In the genomic region with DNA sequence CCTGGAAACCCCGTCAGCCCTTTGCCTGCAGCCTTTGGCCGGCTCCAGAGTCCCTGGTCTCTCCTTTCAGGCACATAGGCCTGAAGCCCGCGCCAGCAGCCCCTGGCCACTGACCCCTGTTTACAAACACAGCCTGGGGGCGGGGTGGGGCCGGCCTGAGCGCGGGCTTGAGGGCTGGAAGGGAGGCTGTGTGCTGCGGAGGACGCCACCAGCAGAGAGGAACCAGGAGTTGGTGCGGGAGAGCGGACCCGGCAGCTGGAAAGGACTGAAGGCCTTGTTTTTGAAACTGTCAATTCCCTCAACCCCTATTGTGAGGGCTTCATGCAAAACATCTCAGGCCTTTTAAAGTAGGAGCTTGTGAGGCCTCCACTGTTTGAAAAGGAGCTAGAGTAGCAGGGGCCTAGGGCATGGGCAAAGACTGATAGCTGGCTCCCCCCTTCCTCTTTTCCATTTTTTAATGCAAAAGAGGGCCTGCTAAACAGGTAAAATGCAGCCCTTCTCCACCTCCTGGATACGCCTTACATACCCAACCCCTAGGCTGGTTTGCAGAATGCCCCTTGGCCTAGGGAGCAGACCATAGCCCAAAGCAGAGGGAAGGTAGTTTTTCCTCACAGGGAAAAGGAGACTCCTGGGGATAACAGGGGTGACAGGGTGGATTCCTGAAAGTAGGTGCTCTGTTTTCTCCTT, we compare ENCODE assay signal across 9 mouse cellular contexts. TPM values are rescaled to one million over a fixed set of nuclear protein-coding genes. Genes with fewer than 3 reads are reported as not detected.
A peak's percentile ranks its signal among the peaks of the same experiment; 100 is the strongest.
DNase-seq lines count a peak whose midpoint lies in the region; ATAC-seq and TF ChIP-seq lines count a peak whose summit lies in the region.
"Had no signal": no experiment of that assay in that cellular context is flagged by ENCODE, and none has a peak within 500 bp of the region (broad histone marks: within the 10 kb centered on the region; RNA-seq: fewer than 3 reads in every experiment).

No protein-coding gene starts in this region.

- H3K9ac ChIP-seq in lung, embryonic 15.5 days = peak overlapping the region; percentile 35; the same call in 1 of the 2 replicates
- H3K9ac ChIP-seq in forebrain, embryonic 11.5 days (ENCODE audit: low read length) = peak overlapping the region; percentile 92
- peak overlapping the region; percentile 35 for H3K9ac ChIP-seq in kidney, postnatal 0 days (ENCODE audit: low read depth, low read length)
- peak overlapping the region; percentile 66 for H3K9ac ChIP-seq in midbrain, embryonic 16.5 days (ENCODE audit: low read depth, low read length)

- peak; percentile 74; the same call in 1 of the 2 replicates for ATAC-seq in lung, embryonic 15.5 days (ENCODE audit: borderline replicate concordance, extremely low read depth, low FRiP score, low TSS enrichment)
- ATAC-seq in forebrain, embryonic 11.5 days (replicated peaks; ENCODE audit: low FRiP score) = peak; percentile 91
- ATAC-seq in kidney, postnatal 0 days (replicated peaks; ENCODE audit: low FRiP score, low read depth) = peak; percentile 78
- peak; percentile 80 for ATAC-seq in midbrain, embryonic 16.5 days
- no peak for ATAC-seq in megakaryocyte, adult 5-6 weeks (ENCODE audit: poor library complexity, severe bottlenecking)

- H3K9me3 ChIP-seq in lung, embryonic 15.5 days = no peaks in the 10 kb centered on the region
- H3K9me3 ChIP-seq in forebrain, embryonic 11.5 days (ENCODE audit: control insufficient read depth, low read length) = no peaks in the 10 kb centered on the region
- no peaks in the 10 kb centered on the region for H3K9me3 ChIP-seq in kidney, postnatal 0 days (replicated peaks; ENCODE audit: low read length)
- no peaks in the 10 kb centered on the region for H3K9me3 ChIP-seq in midbrain, embryonic 16.5 days (replicated peaks; ENCODE audit: control insufficient read depth, low read length, poor library complexity, severe bottlenecking)

- TF ChIP-seq CTCF in kidney, postnatal 0 days (IDR thresholded peaks at IDR 0.05; ENCODE audit: low read depth) = no peak

- peaks cover 57% of the 10 kb centered on the region for H3K4me1 ChIP-seq in lung, embryonic 15.5 days
- H3K4me1 ChIP-seq in forebrain, embryonic 11.5 days (replicated peaks; ENCODE audit: control insufficient read depth, insufficient read depth, low read length) = peaks cover 33% of the 10 kb centered on the region
- H3K4me1 ChIP-seq in kidney, postnatal 0 days (replicated peaks; ENCODE audit: insufficient read depth, low read length) = peaks cover 37% of the 10 kb centered on the region
- H3K4me1 ChIP-seq in midbrain, embryonic 16.5 days (ENCODE audit: control insufficient read depth, insufficient read depth, low read length) = peaks cover 69% of the 10 kb centered on the region

- H3K4me2 ChIP-seq in lung, embryonic 15.5 days = peak overlapping the region; percentile 38
- peak overlapping the region; percentile 82 for H3K4me2 ChIP-seq in forebrain, embryonic 11.5 days (ENCODE audit: low read depth, low read length, severe bottlenecking)
- peak overlapping the region; percentile 49 for H3K4me2 ChIP-seq in kidney, postnatal 0 days (ENCODE audit: low read length)
- H3K4me2 ChIP-seq in midbrain, embryonic 16.5 days (ENCODE audit: low read length) = peak overlapping the region; percentile 78

- WGBS in lung, embryonic 15.5 days = 19% methylated on average over 14 of the region's 14 CpGs
- WGBS in forebrain, embryonic 11.5 days = 1% methylated on average over 14 of the region's 14 CpGs
- WGBS in kidney, postnatal 0 days = 33% methylated on average over 14 of the region's 14 CpGs
- WGBS in midbrain, embryonic 16.5 days = 6% methylated on average over 14 of the region's 14 CpGs

- H3K36me3 ChIP-seq in lung, embryonic 15.5 days = no peaks in the 10 kb centered on the region
- no peaks in the 10 kb centered on the region for H3K36me3 ChIP-seq in forebrain, embryonic 11.5 days (ENCODE audit: control insufficient read depth, insufficient read depth, low read length)
- H3K36me3 ChIP-seq in kidney, postnatal 0 days (ENCODE audit: insufficient read depth, low read length) = no peaks in the 10 kb centered on the region
- no peaks in the 10 kb centered on the region for H3K36me3 ChIP-seq in midbrain, embryonic 16.5 days (ENCODE audit: control insufficient read depth, insufficient read depth, low read length)

- H3K4me3 ChIP-seq in lung, embryonic 15.5 days = peak overlapping the region; percentile 7; the same call in 1 of the 2 replicates
- peak overlapping the region; percentile 39 for H3K4me3 ChIP-seq in forebrain, embryonic 11.5 days (ENCODE audit: low read depth, low read length)
- no peak overlapping the region; the same call in 1 of the 2 replicates for H3K4me3 ChIP-seq in kidney, postnatal 0 days (replicated peaks; ENCODE audit: low read depth, low read length)
- peak overlapping the region; percentile 14 for H3K4me3 ChIP-seq in midbrain, embryonic 16.5 days (ENCODE audit: low read depth, low read length)

- H3K27me3 ChIP-seq in lung, embryonic 15.5 days = no peaks in the 10 kb centered on the region
- H3K27me3 ChIP-seq in forebrain, embryonic 11.5 days (ENCODE audit: control insufficient read depth, insufficient read depth, low read length) = no peaks in the 10 kb centered on the region
- H3K27me3 ChIP-seq in kidney, postnatal 0 days (ENCODE audit: insufficient read depth, low read length) = no peaks in the 10 kb centered on the region
- H3K27me3 ChIP-seq in midbrain, embryonic 16.5 days (ENCODE audit: control insufficient read depth, insufficient read depth, low read depth, low read length) = no peaks in the 10 kb centered on the region

- no peak for DNase-seq in lung, postnatal 14 days
- peak; percentile 94 for DNase-seq in forebrain, embryonic 11.5 days (ENCODE audit: low spot score)
- DNase-seq in kidney, postnatal 0 days (ENCODE audit: low spot score) = peak; percentile 70
- DNase-seq in left cerebral cortex, adult 18-20 months (ENCODE audit: low spot score in 2 of 2) = no peak
- no peak for DNase-seq in cerebellum, postnatal 36 days

- peak overlapping the region; percentile 34; the same call in 1 of the 2 replicates for H3K27ac ChIP-seq in lung, embryonic 15.5 days
- peak overlapping the region; percentile 97 for H3K27ac ChIP-seq in forebrain, embryonic 11.5 days (ENCODE audit: low read depth, low read length)
- H3K27ac ChIP-seq in kidney, postnatal 0 days = peak overlapping the region; percentile 85
- H3K27ac ChIP-seq in midbrain, embryonic 16.5 days (ENCODE audit: low read length) = peak overlapping the region; percentile 73

RNA-seq across cellular contexts. Expression of a gene that starts 3.8 kb away (rescaled TPM):
- 12.5 and 13.6 TPM in 2 replicates for polyA plus RNA-seq in lung, embryonic 15.5 days (2015; fragmentation: Nextera tagmentation; extraction: Ambion mirVana)
- polyA plus RNA-seq in forebrain, embryonic 11.5 days (2014; fragmentation: Nextera tagmentation; extraction: Ambion mirVana) = 12.2 and 15.4 TPM in 2 replicates
- 14.9 and 17.9 TPM in 2 replicates for polyA plus RNA-seq in kidney, postnatal 0 days (2015; fragmentation: Nextera tagmentation; extraction: Ambion mirVana)
- polyA plus RNA-seq in midbrain, embryonic 16.5 days (2015; fragmentation: Nextera tagmentation; extraction: Ambion mirVana) = 7.5 and 10.8 TPM in 2 replicates
- total RNA-seq in megakaryocyte, adult 5-6 weeks (2015) = not detected in 2 replicates
- 0.22 and 0.24 TPM in 2 replicates for total RNA-seq in megakaryocyte, adult 5-6 weeks (2017)
- 1 to 10 TPM; 2.9 to 5.6 TPM for total RNA-seq in left cerebral cortex, adult 18-20 months (2021)

RNA-seq across cellular contexts. Expression of a gene that starts 7.5 kb away (rescaled TPM):
- polyA plus RNA-seq in lung, embryonic 15.5 days (2015; fragmentation: Nextera tagmentation; extraction: Ambion mirVana) = 7.2 and 8.4 TPM in 2 replicates
- 20.2 and 23.3 TPM in 2 replicates for polyA plus RNA-seq in forebrain, embryonic 11.5 days (2014; fragmentation: Nextera tagmentation; extraction: Ambion mirVana)
- 7.7 and 7.8 TPM in 2 replicates for polyA plus RNA-seq in kidney, postnatal 0 days (2015; fragmentation: Nextera tagmentation; extraction: Ambion mirVana)
- 5.0 and 7.4 TPM in 2 replicates for polyA plus RNA-seq in midbrain, embryonic 16.5 days (2015; fragmentation: Nextera tagmentation; extraction: Ambion mirVana)
- 0.09 TPM in 1 of 2 replicates, not detected in the other for total RNA-seq in megakaryocyte, adult 5-6 weeks (2015)
- not detected in 2 replicates for total RNA-seq in megakaryocyte, adult 5-6 weeks (2017)
- 1 to 10 TPM; 7.4 to 8.7 TPM for total RNA-seq in left cerebral cortex, adult 18-20 months (2021)

RNA-seq across cellular contexts. Expression of a gene that starts 13.7 kb away (rescaled TPM):
- polyA plus RNA-seq in lung, embryonic 15.5 days (2015; fragmentation: Nextera tagmentation; extraction: Ambion mirVana) = 58.9 and 59.4 TPM in 2 replicates
- polyA plus RNA-seq in forebrain, embryonic 11.5 days (2014; fragmentation: Nextera tagmentation; extraction: Ambion mirVana) = 52.9 and 54.2 TPM in 2 replicates
- 48.9 and 49.2 TPM in 2 replicates for polyA plus RNA-seq in kidney, postnatal 0 days (2015; fragmentation: Nextera tagmentation; extraction: Ambion mirVana)
- 43.7 and 45.8 TPM in 2 replicates for polyA plus RNA-seq in midbrain, embryonic 16.5 days (2015; fragmentation: Nextera tagmentation; extraction: Ambion mirVana)
- 41.5 and 50.7 TPM in 2 replicates for total RNA-seq in megakaryocyte, adult 5-6 weeks (2015)
- total RNA-seq in megakaryocyte, adult 5-6 weeks (2017) = 47.3 and 52.8 TPM in 2 replicates
- total RNA-seq in left cerebral cortex, adult 18-20 months (2021) = 10 to 100 TPM; 51.5 to 55.7 TPM

RNA-seq across cellular contexts. Expression of a gene that starts 44.6 kb away (rescaled TPM):
- not detected in 2 replicates for polyA plus RNA-seq in lung, embryonic 15.5 days (2015; fragmentation: Nextera tagmentation; extraction: Ambion mirVana)
- polyA plus RNA-seq in forebrain, embryonic 11.5 days (2014; fragmentation: Nextera tagmentation; extraction: Ambion mirVana) = not detected in 2 replicates
- not detected in 2 replicates for polyA plus RNA-seq in kidney, postnatal 0 days (2015; fragmentation: Nextera tagmentation; extraction: Ambion mirVana)
- polyA plus RNA-seq in midbrain, embryonic 16.5 days (2015; fragmentation: Nextera tagmentation; extraction: Ambion mirVana) = not detected in 2 replicates
- total RNA-seq in megakaryocyte, adult 5-6 weeks (2015) = not detected in 2 replicates
- not detected in 2 replicates for total RNA-seq in megakaryocyte, adult 5-6 weeks (2017)
- total RNA-seq in left cerebral cortex, adult 18-20 months (2021) = not detected
- total RNA-seq: liver, adult 2 months had no signal
- polyA plus RNA-seq: liver, adult 2 months had no signal

Comparison
In these comparisons a context has a peak if more than half of its experiments do, and no peak if none do; other contexts are left out.
1. H3K27ac ChIP-seq: peak in every context shown above with its lines; median percentile 97 in forebrain, embryonic 11.5 days; 85 in kidney, postnatal 0 days; 73 in midbrain, embryonic 16.5 days; 34 in lung, embryonic 15.5 days.
2. H3K9ac ChIP-seq: peak in every context shown above with its lines; median percentile 92 in forebrain, embryonic 11.5 days; 66 in midbrain, embryonic 16.5 days; 35 in lung, embryonic 15.5 days; 35 in kidney, postnatal 0 days.
3. DNase-seq: peak in forebrain, embryonic 11.5 days (single experiment) and kidney, postnatal 0 days (single experiment); none in lung, postnatal 14 days (single experiment), left cerebral cortex, adult 18-20 months (0 of 2) and cerebellum, postnatal 36 days (0 of 2).
4. Peak in every context shown above with its lines, with median percentiles within 50 percentile points of each other: H3K4me2 ChIP-seq.